Mouse (Mus musculus) layer of hippocampus, adult 8-10 months (tissue): ENCODE data around the gene Gm28042. TPM values are rescaled to one million over a fixed set of nuclear protein-coding genes. Genes with fewer than 3 reads are reported as not detected.

ENCODE experiments used
- microRNA-seq, 2 experiments: library from miRNA; unstranded; fragments of <30 nt; microRNA quantifications; one replicate each; pipeline ENCODE4 v1.2.0; 2022
- total RNA-seq, 4 experiments: library from RNA; stranded (reverse); gene quantifications; 2 replicates each; pipeline ENCODE4 v1.2.4; 2022

Gene Gm28042
- total RNA-seq, 4 experiments from 2014 or later, result 1.9 to 7.8 (median 3.4) TPM

Small RNAs within 50 kb of the gene (microRNA-seq; reads per million reads assigned to microRNA genes)
- gene Mir7665, result 0.25 to 0.64 reads per million in 2 experiments

Other genes starting within 250 kb of the Gm28042 start
- 10 to 100 TPM; 18.6 to 21.5 (median 19.2) TPM for gene Rpap1, start 240.0 kb upstream of the Gm28042 start, total RNA-seq
- 10 to 100 TPM; 86.0 to 95.4 (median 91.3) TPM for gene Tyro3, start 229.8 kb upstream of the Gm28042 start, total RNA-seq
- 10 to 100 TPM; 70.3 to 84.8 (median 75.3) TPM for gene Mga, start 130.3 kb upstream of the Gm28042 start, total RNA-seq
- 10 to 100 TPM; 38.0 to 56.3 (median 47.2) TPM for gene Mapkbp1, start 54.8 kb upstream of the Gm28042 start, total RNA-seq
- gene Jmjd7, start within 50 bp of the Gm28042 start, total RNA-seq, result 1 to 10 TPM; 3.6 to 5.7 (median 4.2) TPM
- 1 to 10 TPM; 1.4 to 5.6 (median 3.5) TPM for gene Pla2g4b, start 5.9 kb downstream of the Gm28042 start, total RNA-seq
- gene Ehd4, start 127.1 kb downstream of the Gm28042 start, total RNA-seq, result 10 to 100 TPM in 2 of 4 experiments, 1 to 10 TPM in 2; 7.9 to 19.0 (median 12.0) TPM
- gene Pla2g4e, start 217.8 kb downstream of the Gm28042 start, total RNA-seq, result 10 to 100 TPM; 12.0 to 16.9 (median 13.3) TPM